Mouse (Mus musculus) stomach, postnatal 0 days (tissue): ENCODE results near the gene Saa2. TPM values are rescaled to one million over a fixed set of nuclear protein-coding genes. Genes with fewer than 3 reads are reported as not detected.

Experiments used
- ATAC-seq: fragments of 200-750 bp; cut with Nextera tagmentation; 2 replicates; pipeline ENCODE4 v1.8.0; 2017; ENCODE audit not compliant: low FRiP score, low TSS enrichment
- DNase-seq: peaks from one replicate; pipeline ENCODE4 v3.0.0-alpha.2; 2016; ENCODE audit warnings: low spot score
- H3K27ac ChIP-seq: fragments of 300-500 bp; sonication (generic); replicated peaks from 2 replicates; pipeline ENCODE4 v1.5.1; 2014; ENCODE audit warnings: mild to moderate bottlenecking, control low read depth
- H3K27me3 ChIP-seq: fragments of 300-500 bp; sonication (generic); 2 replicates; pipeline ENCODE4 v1.6.1; 2014; ENCODE audit warnings: low read length; ENCODE audit not compliant: control insufficient read depth, insufficient read depth
- H3K36me3 ChIP-seq: fragments of 300-500 bp; sonication (generic); 2 replicates; pipeline ENCODE4 v1.6.1; 2014; ENCODE audit warnings: low read length, mixed read lengths; ENCODE audit not compliant: control insufficient read depth, insufficient read depth
- H3K4me1 ChIP-seq: fragments of 300-500 bp; sonication (generic); replicated peaks from 2 replicates; pipeline ENCODE4 v1.6.1; 2014; ENCODE audit warnings: antibody characterized with exemption; ENCODE audit not compliant: control insufficient read depth, insufficient read depth
- H3K4me2 ChIP-seq: fragments of 300-500 bp; sonication (generic); replicated peaks from 2 replicates; pipeline ENCODE4 v1.6.1; 2014; ENCODE audit warnings: low read depth, mild to moderate bottlenecking, control low read depth, moderate library complexity
- H3K4me3 ChIP-seq: fragments of 300-500 bp; sonication (generic); 2 replicates; pipeline ENCODE4 v1.5.1; 2014; ENCODE audit warnings: low read depth, low read length, control low read depth
- H3K9ac ChIP-seq: fragments of 300-500 bp; sonication (generic); 2 replicates; pipeline ENCODE4 v1.6.1; 2014; ENCODE audit warnings: mild to moderate bottlenecking, low read length, control low read depth, mixed read lengths
- H3K9me3 ChIP-seq: fragments of 300-500 bp; sonication (generic); 2 replicates; pipeline ENCODE4 v1.6.1; 2016; ENCODE audit warnings: low read length; ENCODE audit not compliant: control insufficient read depth
- CTCF ChIP-seq: IDR thresholded peaks from 2 replicates; pipeline ENCODE4 v1.5.1; 2016; ENCODE audit warnings: antibody characterized with exemption, low read depth, mild to moderate bottlenecking, moderate library complexity
- EP300 ChIP-seq: optimal IDR thresholded peaks from 2 replicates; pipeline ENCODE3; 2016; ENCODE audit warnings: antibody characterized with exemption
- WGBS: fragments of 180-500 bp; shearing (Covaris S2); extraction: QIAGEN DNeasy Blood & Tissue Kit; methylation state at CpG from one replicate; pipeline ENCODE4 v1.1.7; 2014; 5-methylcytosine and 5-hydroxymethylcytosine counted together
- polyA plus RNA-seq: library from polyadenylated mRNA; unstranded; fragments of >200 nt; fragmentation: Nextera tagmentation; extraction: Ambion mirVana; gene quantifications from 2 replicates; pipeline ENCODE4 v1.2.1, GENCODE M21; 2015

Gene Saa2
- polyA plus RNA-seq, 1 experiment from 2014 or later, result 0.08 TPM

GRCm38 (mm10) chr7:46745816-46746215, 5.8 kb upstream of the Saa2 start:
- Histone ChIP-seq H3K9ac (no peak overlapping the region), H3K27me3 (no peaks in the 10 kb centered on the region), H3K36me3 (no peaks in the 10 kb centered on the region), H3K4me2 (no peak overlapping the region), H3K4me3 (no peak overlapping the region), H3K4me1 (no peaks in the 10 kb centered on the region), H3K27ac (no peak overlapping the region), H3K9me3 (no peaks in the 10 kb centered on the region)
- 76% methylated on average over 3 of the region's 3 CpGs for WGBS
- ATAC-seq (no peak), DNase-seq (no peak)
- no peak for TF ChIP-seq EP300

- no peaks in the 10 kb centered on the region for H3K27me3 ChIP-seq
- DNase-seq (no peak), ATAC-seq (no peak)
- H3K9me3 ChIP-seq, result no peaks in the 10 kb centered on the region
- no peaks in the 10 kb centered on the region for H3K36me3 ChIP-seq
- no peak overlapping the region for H3K9ac ChIP-seq
- H3K4me1 ChIP-seq, result no peaks in the 10 kb centered on the region
- WGBS, result 60% methylated on average over 7 of the region's 7 CpGs
- TF ChIP-seq EP300 (no peak), CTCF (no peak)
- H3K4me3 ChIP-seq, result no peak overlapping the region
- no peak overlapping the region for H3K27ac ChIP-seq
- no peak overlapping the region for H3K4me2 ChIP-seq
Measured at GRCm38 (mm10) chr7:46746381-46746780, 5.2 kb upstream of the Saa2 start.

- H3K27ac ChIP-seq, result no peak overlapping the region
- no peaks in the 10 kb centered on the region for H3K27me3 ChIP-seq
- DNase-seq, result no peak
- TF ChIP-seq CTCF, result no peak
- TF ChIP-seq EP300, result no peak
- H3K36me3 ChIP-seq, result no peaks in the 10 kb centered on the region
- H3K4me2 ChIP-seq, result no peak overlapping the region
- WGBS, result 58% methylated on average over 3 of the region's 3 CpGs
- H3K9ac ChIP-seq, result no peak overlapping the region
- H3K4me1 ChIP-seq, result no peaks in the 10 kb centered on the region
- no peaks in the 10 kb centered on the region for H3K9me3 ChIP-seq
- H3K4me3 ChIP-seq, result no peak overlapping the region
- no peak for ATAC-seq
Measured at GRCm38 (mm10) chr7:46748459-46748858, 3.1 kb upstream of the Saa2 start.

DNA sequence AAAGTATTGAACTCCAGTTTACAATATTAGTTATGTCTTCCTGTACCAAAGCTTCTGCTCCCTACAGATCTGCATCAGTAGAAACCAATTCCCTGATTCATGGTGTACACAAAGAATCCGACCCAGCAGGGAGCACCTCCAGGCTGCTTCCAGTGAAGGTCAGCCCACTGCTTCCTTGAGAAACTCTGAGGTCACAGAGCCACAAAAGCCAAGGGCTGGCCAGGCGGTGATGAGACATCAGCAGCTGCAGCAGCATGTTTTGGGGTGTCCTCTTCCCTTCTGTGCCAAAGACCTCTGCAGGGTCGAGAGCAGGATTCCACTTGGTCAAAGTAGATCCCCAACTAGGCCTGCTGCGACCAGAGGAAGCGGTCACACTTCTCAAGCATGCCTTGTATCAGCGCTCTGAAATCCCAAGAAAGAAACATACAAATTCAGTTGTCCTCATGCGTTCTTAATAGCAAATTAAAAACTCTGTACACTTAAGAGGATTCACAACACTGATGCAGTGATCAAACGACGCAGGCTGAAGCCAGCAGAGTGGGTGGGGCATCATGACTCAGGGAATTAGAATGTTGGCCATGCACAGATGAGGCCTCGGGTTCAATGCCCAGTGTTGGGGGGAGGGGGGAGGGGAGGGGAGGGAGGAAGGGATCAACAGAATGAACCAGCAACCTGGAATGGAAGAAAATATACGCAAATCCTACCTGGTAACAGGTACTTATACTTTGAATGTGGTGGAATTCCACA, 9.6 kb downstream of the Saa2 start:
- TF ChIP-seq EP300 (no peak), CTCF (no peak)
- Histone ChIP-seq H3K9me3 (no peaks in the 10 kb centered on the region), H3K27ac (no peak overlapping the region), H3K4me3 (no peak overlapping the region), H3K4me1 (no peaks in the 10 kb centered on the region), H3K9ac (no peak overlapping the region), H3K4me2 (no peak overlapping the region), H3K27me3 (no peaks in the 10 kb centered on the region), H3K36me3 (peaks cover 9% of the 10 kb centered on the region; the same call in 1 of the 2 replicates)
- no peak for DNase-seq
- 69% methylated on average over 11 of the region's 11 CpGs for WGBS
- no peak for ATAC-seq

- Histone ChIP-seq H3K9me3 (no peaks in the 10 kb centered on the region), H3K36me3 (peaks cover 10% of the 10 kb centered on the region; the same call in 1 of the 2 replicates), H3K4me2 (no peak overlapping the region), H3K27ac (no peak overlapping the region), H3K4me1 (no peaks in the 10 kb centered on the region), H3K4me3 (no peak overlapping the region), H3K27me3 (no peaks in the 10 kb centered on the region), H3K9ac (no peak overlapping the region)
- DNase-seq (no peak), ATAC-seq (no peak)
- TF ChIP-seq EP300 (no peak), CTCF (no peak)
- 91% methylated on average over 5 of the region's 5 CpGs for WGBS
Measured at GRCm38 (mm10) chr7:46762601-46763000, 11.0 kb downstream of the Saa2 start.

DNA sequence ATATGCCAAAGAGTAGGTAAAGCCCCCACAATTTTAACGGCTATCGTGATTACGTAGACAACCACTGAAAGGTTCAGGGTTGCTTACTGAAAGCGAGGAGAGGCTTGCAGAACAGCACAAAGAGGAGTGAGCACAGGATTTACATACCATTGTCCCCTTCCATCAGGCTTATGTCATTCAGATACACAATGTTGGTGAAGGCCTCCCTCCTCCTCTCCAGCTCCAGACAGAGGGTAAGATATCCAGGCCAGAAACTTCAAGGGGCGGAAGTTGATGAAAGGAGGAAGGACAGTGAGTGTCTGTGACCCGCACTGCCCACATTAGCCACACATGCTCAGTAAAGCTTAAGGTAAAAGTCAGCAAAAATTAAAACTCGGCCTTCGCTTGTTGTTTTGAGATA, 13.1 kb downstream of the Saa2 start:
- Histone ChIP-seq H3K9me3 (no peaks in the 10 kb centered on the region), H3K36me3 (peaks cover 24% of the 10 kb centered on the region), H3K9ac (no peak overlapping the region), H3K4me1 (no peaks in the 10 kb centered on the region), H3K4me2 (no peak overlapping the region), H3K27ac (no peak overlapping the region), H3K27me3 (no peaks in the 10 kb centered on the region), H3K4me3 (no peak overlapping the region)
- ATAC-seq, result no peak
- 88% methylated on average over 8 of the region's 8 CpGs for WGBS
- TF ChIP-seq CTCF (no peak), EP300 (no peak)
- DNase-seq, result no peak
